ENCODE assay signal across 8 mouse cellular contexts in the genomic region with DNA sequence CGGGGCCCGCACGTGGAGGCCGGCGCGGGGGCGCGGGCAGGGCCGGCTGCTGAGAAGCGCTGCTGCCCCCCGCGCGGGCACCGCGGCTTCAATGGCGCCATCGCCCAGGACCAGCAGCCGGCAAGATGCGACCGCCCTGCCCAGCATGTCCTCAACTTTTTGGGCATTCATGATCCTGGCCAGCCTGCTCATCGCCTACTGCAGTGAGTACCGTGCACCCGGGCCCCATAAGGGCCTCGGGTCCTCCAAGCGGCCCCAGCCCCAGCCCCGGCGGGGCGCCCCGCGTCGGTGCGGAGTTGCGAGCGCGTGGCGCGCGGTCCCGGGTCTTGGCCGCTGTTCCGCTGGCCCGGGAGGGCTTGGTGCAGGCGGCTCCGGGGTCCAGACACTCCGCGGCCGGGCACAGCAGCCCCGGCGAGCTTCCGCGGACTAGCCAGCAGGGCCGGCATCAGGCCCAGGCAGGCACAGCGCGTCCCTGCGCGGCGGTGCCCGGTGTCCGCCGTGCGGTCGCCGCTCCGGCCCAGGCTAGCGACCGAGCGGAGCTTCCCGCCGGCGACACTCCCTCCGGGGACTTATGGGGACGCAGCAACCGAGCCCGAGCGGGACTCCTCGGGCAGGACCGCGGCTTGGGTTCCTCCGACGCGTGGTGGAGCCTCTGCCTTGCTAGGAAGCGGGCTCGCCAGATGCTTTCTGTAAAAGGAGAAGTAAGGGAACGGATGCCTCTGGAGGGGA. TPM values are rescaled to one million over a fixed set of nuclear protein-coding genes. Genes with fewer than 3 reads are reported as not detected.
DNase-seq lines count a peak whose midpoint lies in the region; ATAC-seq and TF ChIP-seq lines count a peak whose summit lies in the region.

No protein-coding gene starts in this region.

- no peak for TF ChIP-seq EP300 in ES-Bruce4 (IDR thresholded peaks at IDR 0.05; ENCODE audit: insufficient read depth, low read depth, low read length)

- H3K4me2 ChIP-seq in heart, embryonic 16.5 days (ENCODE audit: low read depth, low read length) = peak overlapping the region; percentile 74
- peak overlapping the region; percentile 92 for H3K4me2 ChIP-seq in limb, embryonic 14.5 days (replicated peaks; ENCODE audit: low read depth, low read length, severe bottlenecking)
- peak overlapping the region; percentile 72 for H3K4me2 ChIP-seq in neural tube, embryonic 14.5 days (ENCODE audit: low read depth, low read length)

- DNase-seq in adrenal gland, postnatal 10 days = peak; percentile 65
- no peak for DNase-seq in adrenal gland, adult 8-10 months
- peak; percentile 73 for DNase-seq in embryo, embryonic 10 days (ENCODE audit: low spot score)
- peak; percentile 73 for DNase-seq in limb, embryonic 14.5 days (ENCODE audit: low spot score)
- no peak for DNase-seq in c-Kit-positive CD71-positive TER-119-positive erythroid progenitor cells, embryonic 14.5 days (ENCODE audit: low spot score)

- under 1% methylated on average over 77 of the region's 84 CpGs for WGBS in heart, embryonic 16.5 days
- WGBS in limb, embryonic 14.5 days = under 1% methylated on average over 57 of the region's 84 CpGs
- WGBS in neural tube, embryonic 14.5 days = under 1% methylated on average over 73 of the region's 84 CpGs

- TF ChIP-seq POLR2A in ES-Bruce4 (IDR thresholded peaks at IDR 0.05; ENCODE audit: insufficient read depth, low read length) = no peak
- TF ChIP-seq POLR2A in limb, embryonic 14.5 days (IDR thresholded peaks at IDR 0.05; ENCODE audit: borderline replicate concordance, extremely low read depth, insufficient read depth, insufficient read length) = no peak

- H3K36me3 ChIP-seq in ES-Bruce4 (ENCODE audit: control insufficient read depth, insufficient read depth, low read length, poor library complexity, severe bottlenecking) = no peaks in the 10 kb centered on the region
- H3K36me3 ChIP-seq in heart, embryonic 16.5 days (ENCODE audit: control insufficient read depth, insufficient read depth) = no peaks in the 10 kb centered on the region
- H3K36me3 ChIP-seq in limb, embryonic 14.5 days (ENCODE audit: control insufficient read depth, insufficient read depth, low read length) = no peaks in the 10 kb centered on the region
- H3K36me3 ChIP-seq in neural tube, embryonic 14.5 days (ENCODE audit: control insufficient read depth, insufficient read depth, low read length) = no peaks in the 10 kb centered on the region

- H3K4me3 ChIP-seq in ES-Bruce4 (ENCODE audit: low read depth, low read length) = peak overlapping the region; percentile 88
- H3K4me3 ChIP-seq in heart, embryonic 16.5 days (ENCODE audit: low read length) = peak overlapping the region; percentile 50
- peak overlapping the region; percentile 49 for H3K4me3 ChIP-seq in limb, embryonic 14.5 days (replicated peaks; ENCODE audit: low read length)
- peak overlapping the region; percentile 84 for H3K4me3 ChIP-seq in neural tube, embryonic 14.5 days (ENCODE audit: low read depth, low read length)

- ATAC-seq in heart, embryonic 16.5 days (replicated peaks; ENCODE audit: extremely low read depth, insufficient read depth, low FRiP score) = peak; percentile 68
- peak; percentile 67 for ATAC-seq in limb, embryonic 14.5 days (ENCODE audit: low FRiP score, low read depth)
- peak; percentile 44 for ATAC-seq in neural tube, embryonic 14.5 days (ENCODE audit: low read depth)

- no peaks in the 10 kb centered on the region for H3K9me3 ChIP-seq in ES-Bruce4 (replicated peaks; ENCODE audit: control insufficient read depth, insufficient read depth, low read length, poor library complexity, severe bottlenecking)
- H3K9me3 ChIP-seq in heart, embryonic 16.5 days (replicated peaks; ENCODE audit: control insufficient read depth, low read length) = no peaks in the 10 kb centered on the region
- H3K9me3 ChIP-seq in limb, embryonic 14.5 days (ENCODE audit: control insufficient read depth, low read length) = no peaks in the 10 kb centered on the region
- H3K9me3 ChIP-seq in neural tube, embryonic 14.5 days (ENCODE audit: control insufficient read depth, low read length) = no peaks in the 10 kb centered on the region

- no peak overlapping the region for H3K27ac ChIP-seq in ES-Bruce4 (ENCODE audit: insufficient read depth, low read length)
- no peak overlapping the region for H3K27ac ChIP-seq in heart, embryonic 16.5 days (ENCODE audit: low read length)
- no peak overlapping the region for H3K27ac ChIP-seq in limb, embryonic 14.5 days (replicated peaks; ENCODE audit: low read depth, low read length)
- peak overlapping the region; percentile 85 for H3K27ac ChIP-seq in neural tube, embryonic 14.5 days (ENCODE audit: low read depth, low read length)

- no peaks in the 10 kb centered on the region for H3K4me1 ChIP-seq in ES-Bruce4 (ENCODE audit: control insufficient read depth, insufficient read depth, low read length)
- H3K4me1 ChIP-seq in heart, embryonic 16.5 days (ENCODE audit: control insufficient read depth, insufficient read depth, low read length) = peaks cover 4% of the 10 kb centered on the region; the same call in 1 of the 2 replicates
- H3K4me1 ChIP-seq in limb, embryonic 14.5 days (ENCODE audit: control insufficient read depth, insufficient read depth, low read length) = no peaks in the 10 kb centered on the region
- peaks cover 29% of the 10 kb centered on the region for H3K4me1 ChIP-seq in neural tube, embryonic 14.5 days (ENCODE audit: control insufficient read depth, insufficient read depth, low read length)

- peak overlapping the region; percentile 86 for H3K9ac ChIP-seq in ES-Bruce4 (ENCODE audit: low read depth, poor library complexity, severe bottlenecking)
- peak overlapping the region; percentile 15; the same call in 1 of the 2 replicates for H3K9ac ChIP-seq in heart, embryonic 16.5 days (ENCODE audit: low read length)
- H3K9ac ChIP-seq in limb, embryonic 14.5 days (ENCODE audit: low read depth, low read length, severe bottlenecking) = peak overlapping the region; percentile 49
- H3K9ac ChIP-seq in neural tube, embryonic 14.5 days (replicated peaks; ENCODE audit: low read depth, low read length) = peak overlapping the region; percentile 92

- H3K27me3 ChIP-seq in ES-Bruce4 (ENCODE audit: control insufficient read depth, insufficient read depth, low read length, poor library complexity, severe bottlenecking) = peaks cover 12% of the 10 kb centered on the region
- H3K27me3 ChIP-seq in heart, embryonic 16.5 days (ENCODE audit: control insufficient read depth, insufficient read depth, low read length) = peaks cover 81% of the 10 kb centered on the region
- peaks cover 57% of the 10 kb centered on the region for H3K27me3 ChIP-seq in limb, embryonic 14.5 days (ENCODE audit: control insufficient read depth, insufficient read depth, low read length)
- H3K27me3 ChIP-seq in neural tube, embryonic 14.5 days (ENCODE audit: control insufficient read depth, insufficient read depth, low read length) = no peaks in the 10 kb centered on the region

- no peak for TF ChIP-seq CTCF in ES-Bruce4 (IDR thresholded peaks at IDR 0.05; ENCODE audit: low read depth, low read length)

RNA-seq across cellular contexts. Expression of gene Fam19a5, which starts 0.5 kb away (rescaled TPM):
- total RNA-seq in adrenal gland, postnatal 10 days (2021) = 1 to 10 TPM; 5.7 to 5.8 TPM
- 10 to 100 TPM in 3 of 4 experiments, 1 to 10 TPM in 1; 8.8 to 14.8 (median 11.6) TPM for total RNA-seq in adrenal gland, adult 8-10 months (2022)
- 3.2 TPM in 2 replicates for polyA plus RNA-seq in ES-Bruce4 (2011; ENCODE audit: insufficient read depth, insufficient read length, low read depth, missing spikeins)
- polyA plus RNA-seq in heart, embryonic 16.5 days (2015; fragmentation: Nextera tagmentation; extraction: Ambion mirVana) = 0.45 and 0.53 TPM in 2 replicates
- 8.4 and 10.2 TPM in 2 replicates for polyA plus RNA-seq in limb, embryonic 14.5 days (2012; rRNA removed)
- polyA plus RNA-seq in limb, embryonic 14.5 days (2014; fragmentation: Nextera tagmentation; extraction: Ambion mirVana) = 4.5 and 4.8 TPM in 2 replicates
- polyA plus RNA-seq in neural tube, embryonic 14.5 days (2014; fragmentation: Nextera tagmentation; extraction: Ambion mirVana) = 26.6 and 33.3 TPM in 2 replicates

Comparison
In these comparisons a context has a peak if more than half of its experiments do, and no peak if none do; other contexts are left out.
1. DNase-seq: peak in adrenal gland, postnatal 10 days (single experiment), embryo, embryonic 10 days (single experiment) and limb, embryonic 14.5 days (single experiment); none in adrenal gland, adult 8-10 months (single experiment) and c-Kit-positive CD71-positive TER-119-positive erythroid progenitor cells, embryonic 14.5 days (single experiment).
2. H3K9ac ChIP-seq: peak in every context shown above with its lines; median percentile 92 in neural tube, embryonic 14.5 days; 86 in ES-Bruce4; 49 in limb, embryonic 14.5 days; 15 in heart, embryonic 16.5 days.
3. Peak in every context shown above with its lines, with median percentiles within 50 percentile points of each other: H3K4me3 ChIP-seq, ATAC-seq and H3K4me2 ChIP-seq.